Mouse (Mus musculus) kidney, embryonic 15.5 days (tissue): ENCODE data around the gene Gm2431. TPM values are rescaled to one million over a fixed set of nuclear protein-coding genes. Genes with fewer than 3 reads are reported as not detected.

Experiments
- polyA plus RNA-seq: library from polyadenylated mRNA; unstranded; fragments of >200 nt; fragmentation: Nextera tagmentation; extraction: Ambion mirVana; gene quantifications from 2 replicates; pipeline ENCODE4 v1.2.1, GENCODE M21; 2015

Gm2431 gene
- polyA plus RNA-seq, 1 experiment from 2014 or later: not detected

Other genes starting within 250 kb of the Gm2431 start
- gene Mob2, start 197.3 kb downstream of the Gm2431 start, polyA plus RNA-seq: 62.3 and 66.9 TPM in 2 replicates
- gene Dusp8, start 162.5 kb downstream of the Gm2431 start, polyA plus RNA-seq: 2.6 and 2.9 TPM in 2 replicates
- gene Gm45618, start 137.6 kb downstream of the Gm2431 start, polyA plus RNA-seq: not detected in 2 replicates
- not detected in 2 replicates for gene Gm39115, start 122.3 kb downstream of the Gm2431 start, polyA plus RNA-seq
- not detected in 2 replicates for gene Gm45337, start 113.7 kb downstream of the Gm2431 start, polyA plus RNA-seq
- gene Gm29735, start 101.2 kb downstream of the Gm2431 start, polyA plus RNA-seq: not detected in 2 replicates
- gene Gm4553, start 92.6 kb downstream of the Gm2431 start, polyA plus RNA-seq: not detected in 2 replicates
- not detected in 2 replicates for gene Krtap5-2, start 82.3 kb downstream of the Gm2431 start, polyA plus RNA-seq
- gene Gm10153, start 68.0 kb downstream of the Gm2431 start, polyA plus RNA-seq: not detected in 2 replicates
- not detected in 2 replicates for gene Krtap5-3, start 57.0 kb downstream of the Gm2431 start, polyA plus RNA-seq
- gene Gm7579, start 46.5 kb downstream of the Gm2431 start, polyA plus RNA-seq: not detected in 2 replicates
- not detected in 2 replicates for gene Krtap5-5, start 28.4 kb downstream of the Gm2431 start, polyA plus RNA-seq
- gene Gm40460, start 17.3 kb downstream of the Gm2431 start, polyA plus RNA-seq: not detected in 2 replicates
- gene Gm4559, start 16.0 kb upstream of the Gm2431 start, polyA plus RNA-seq: not detected in 2 replicates
- gene Krtap5-1, start 38.8 kb upstream of the Gm2431 start, polyA plus RNA-seq: not detected in 2 replicates
- not detected in 2 replicates for gene Krtap5-4, start 45.2 kb upstream of the Gm2431 start, polyA plus RNA-seq
- gene Ifitm10, start 115.4 kb upstream of the Gm2431 start, polyA plus RNA-seq: 1.8 and 2.3 TPM in 2 replicates
- 1.2 and 2.5 TPM in 2 replicates for gene Gm49369, start 124.3 kb upstream of the Gm2431 start, polyA plus RNA-seq
- 294 and 312 TPM in 2 replicates for gene Ctsd, start 129.7 kb upstream of the Gm2431 start, polyA plus RNA-seq
- 0.62 and 1.3 TPM in 2 replicates for gene Syt8, start 176.5 kb upstream of the Gm2431 start, polyA plus RNA-seq
- 19.0 and 45.8 TPM in 2 replicates for gene Tnni2, start 183.5 kb upstream of the Gm2431 start, polyA plus RNA-seq
- gene Lsp1, start 202.5 kb upstream of the Gm2431 start, polyA plus RNA-seq: 115 and 139 TPM in 2 replicates
- 23.5 and 46.2 TPM in 2 replicates for gene Tnnt3, start 240.5 kb upstream of the Gm2431 start, polyA plus RNA-seq